Mouse (Mus musculus) ovary, postnatal 10 days (tissue): ENCODE data around the gene Spg7.
"Not testable (repeated sequence)": the region's sequence is repeated elsewhere in the genome, so short reads cannot be mapped to it uniquely, and the experiment has no call there.

ENCODE experiments used
- DNase-seq: peaks from one replicate; pipeline ENCODE4 v3.0.0; 2022; ENCODE audit warnings: low spot score

Gene Spg7

GRCm38 (mm10) chr8:123062721-123063120, at the start of gene Spg7:
Spg7 (plus strand) TSS chr8:123062942.
- no peak for DNase-seq

GRCm38 (mm10) chr8:123014429-123014828, 48.3 kb upstream of the Spg7 start:
- no peak for DNase-seq

GRCm38 (mm10) chr8:123015074-123015473, 47.7 kb upstream of the Spg7 start:
- DNase-seq: no peak

- no peak for DNase-seq
Observed at GRCm38 (mm10) chr8:123017143-123017542, 45.6 kb upstream of the Spg7 start.

- no peak for DNase-seq
Observed at GRCm38 (mm10) chr8:123018484-123019164, 44.1 kb upstream of the Spg7 start.

GRCm38 (mm10) chr8:123020084-123020483, 42.7 kb upstream of the Spg7 start:
- no peak for DNase-seq

GRCm38 (mm10) chr8:123020859-123021258, 41.9 kb upstream of the Spg7 start:
- DNase-seq: no peak

- no peak for DNase-seq
Observed at GRCm38 (mm10) chr8:123021259-123021658, 41.5 kb upstream of the Spg7 start.

- DNase-seq: no peak
Observed at GRCm38 (mm10) chr8:123022727-123023126, 40.0 kb upstream of the Spg7 start.

GRCm38 (mm10) chr8:123024226-123024625, 38.5 kb upstream of the Spg7 start:
- DNase-seq: no peak

- DNase-seq: no peak
Observed at GRCm38 (mm10) chr8:123025951-123026351, 36.8 kb upstream of the Spg7 start.

GRCm38 (mm10) chr8:123027786-123028185, 35.0 kb upstream of the Spg7 start:
- no peak for DNase-seq

- DNase-seq: not testable (repeated sequence)
Observed at GRCm38 (mm10) chr8:123030091-123030490, 32.7 kb upstream of the Spg7 start.

GRCm38 (mm10) chr8:123031321-123031978, 31.3 kb upstream of the Spg7 start:
- no peak for DNase-seq

GRCm38 (mm10) chr8:123032730-123033129, 30.0 kb upstream of the Spg7 start:
- no peak for DNase-seq

GRCm38 (mm10) chr8:123033431-123033830, 29.3 kb upstream of the Spg7 start:
- DNase-seq: no peak

- DNase-seq: no peak
Observed at GRCm38 (mm10) chr8:123034171-123034570, 28.6 kb upstream of the Spg7 start.

GRCm38 (mm10) chr8:123036956-123037355, 25.8 kb upstream of the Spg7 start:
- no peak for DNase-seq

- DNase-seq: no peak
Observed at GRCm38 (mm10) chr8:123037487-123037886, 25.3 kb upstream of the Spg7 start.

GRCm38 (mm10) chr8:123038351-123038750, 24.4 kb upstream of the Spg7 start:
- DNase-seq: no peak

GRCm38 (mm10) chr8:123039376-123040109, 23.2 kb upstream of the Spg7 start:
- DNase-seq: no peak

GRCm38 (mm10) chr8:123040110-123040650, 22.6 kb upstream of the Spg7 start:
- DNase-seq: no peak
